Mouse (Mus musculus) monocyte, adult 2 months (primary cell): Measurements from ENCODE around the gene Prdm12.
"Not testable (repeated sequence)": the region's sequence is repeated elsewhere in the genome, so short reads cannot be mapped to it uniquely, and the experiment has no call there.

Experiments used
- DNase-seq, 2 experiments: peaks; one replicate each; pipeline ENCODE4 v3.0.0; 2022; ENCODE audit warnings: low spot score in 2 of 2, low read depth in 1 of 2

Prdm12 gene

DNA sequence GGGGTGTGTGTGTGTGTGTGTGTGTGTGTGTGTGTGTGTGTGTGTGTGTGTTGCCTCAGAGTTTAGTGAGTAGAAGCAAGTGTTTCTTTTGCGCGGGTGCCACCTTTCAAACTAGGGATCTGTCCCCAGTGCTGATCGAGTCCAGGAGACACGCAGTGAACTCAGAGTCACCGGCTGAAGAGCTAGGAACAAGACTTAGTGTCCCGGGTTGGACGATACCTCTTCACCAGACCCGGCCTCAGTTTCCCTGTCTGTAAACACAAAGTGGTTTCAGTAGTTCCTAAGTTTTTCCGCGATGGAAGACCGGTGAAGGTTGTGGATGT lies 1.6 kb downstream of the Prdm12 start:
- DNase-seq = no peak

DNA sequence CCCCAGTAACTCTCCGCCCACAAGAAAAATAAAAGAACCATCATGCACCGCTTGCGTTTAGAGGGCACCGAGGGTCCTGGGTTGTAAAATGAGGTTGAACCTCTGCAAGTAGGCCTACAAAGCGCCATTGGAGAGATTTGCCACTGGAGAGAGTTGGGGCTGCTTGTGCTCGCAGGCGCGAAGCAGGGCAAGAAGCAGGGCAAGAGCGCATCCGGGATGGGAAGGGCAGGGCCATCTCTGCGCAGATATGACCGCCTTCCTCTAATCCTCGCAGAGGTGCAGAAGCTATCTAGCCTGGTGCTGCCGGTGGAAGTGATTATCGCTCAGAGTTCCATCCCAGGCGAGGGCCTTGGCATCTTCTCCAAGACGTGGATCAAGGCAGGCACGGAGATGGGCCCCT lies 2.1 kb downstream of the Prdm12 start:
- DNase-seq = no peak

DNA sequence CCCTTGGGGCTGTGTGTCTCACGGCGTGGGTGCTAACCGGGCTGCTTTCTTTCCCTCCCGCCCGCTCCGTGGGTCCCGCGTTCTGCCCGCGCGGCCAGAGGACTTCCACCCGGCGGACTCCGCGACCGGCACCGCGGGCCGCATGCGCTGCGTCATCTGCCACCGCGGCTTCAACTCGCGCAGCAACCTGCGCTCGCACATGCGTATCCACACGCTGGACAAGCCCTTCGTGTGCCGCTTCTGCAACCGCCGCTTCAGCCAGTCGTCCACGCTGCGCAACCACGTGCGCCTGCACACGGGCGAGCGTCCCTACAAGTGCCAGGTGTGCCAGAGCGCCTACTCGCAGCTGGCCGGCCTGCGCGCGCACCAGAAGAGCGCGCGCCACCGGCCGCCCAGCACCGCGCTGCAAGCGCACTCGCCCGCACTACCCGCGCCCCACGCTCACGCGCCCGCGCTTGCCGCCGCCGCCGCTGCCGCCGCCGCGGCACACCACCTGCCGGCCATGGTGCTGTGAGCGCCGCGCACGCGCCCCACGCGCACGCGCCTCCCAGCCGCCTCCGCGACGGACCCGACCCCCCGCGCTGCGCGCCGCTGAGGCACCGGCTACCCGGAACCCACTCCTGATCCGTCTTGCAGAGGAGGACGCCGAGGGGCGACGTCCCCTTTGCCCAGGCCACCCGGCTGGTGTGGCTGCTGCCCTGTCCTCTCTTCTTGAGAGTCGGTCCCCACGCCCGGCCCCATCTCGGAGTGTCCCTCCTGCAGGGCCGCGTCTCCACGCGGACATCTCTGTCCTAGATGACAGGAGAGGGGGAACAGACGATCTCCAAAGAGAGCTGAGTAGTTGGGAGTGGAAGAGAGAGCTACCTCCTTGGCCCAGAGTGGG lies 14.4 kb downstream of the Prdm12 start:
- no peak for DNase-seq

DNA sequence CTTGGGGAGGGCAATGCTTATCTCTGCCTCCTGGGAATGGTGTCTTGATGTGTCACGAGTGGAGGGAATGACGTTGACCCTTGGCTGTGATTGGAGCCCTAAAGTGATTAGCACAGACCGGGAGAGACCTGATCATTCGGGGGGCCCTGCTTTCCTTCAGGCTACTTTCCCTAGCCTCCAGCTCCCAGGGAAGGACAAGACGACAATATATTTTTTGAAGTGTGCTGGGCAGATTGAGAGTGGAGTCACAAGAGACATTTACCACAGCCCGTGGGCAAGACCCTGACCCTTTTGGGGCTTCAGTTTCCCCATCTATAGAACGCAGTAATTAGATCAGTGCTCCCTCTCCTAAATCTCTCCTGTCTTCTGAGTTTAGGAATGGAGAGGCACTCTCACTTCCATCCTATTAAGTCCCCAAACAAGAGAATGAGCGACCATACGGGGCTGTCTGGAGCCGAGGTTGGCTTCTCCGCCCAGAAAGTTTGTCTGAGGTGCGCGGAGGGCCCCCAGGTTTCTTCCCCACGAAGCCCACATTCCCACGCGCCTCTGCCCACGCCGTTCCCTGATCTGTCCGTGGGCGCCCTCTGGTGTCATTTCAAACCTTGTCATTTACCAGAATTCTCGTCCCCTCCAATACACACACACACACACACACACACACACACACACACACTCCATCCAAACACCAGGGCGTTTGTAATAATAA lies 15.2 kb downstream of the Prdm12 start:
- no peak for DNase-seq

DNA sequence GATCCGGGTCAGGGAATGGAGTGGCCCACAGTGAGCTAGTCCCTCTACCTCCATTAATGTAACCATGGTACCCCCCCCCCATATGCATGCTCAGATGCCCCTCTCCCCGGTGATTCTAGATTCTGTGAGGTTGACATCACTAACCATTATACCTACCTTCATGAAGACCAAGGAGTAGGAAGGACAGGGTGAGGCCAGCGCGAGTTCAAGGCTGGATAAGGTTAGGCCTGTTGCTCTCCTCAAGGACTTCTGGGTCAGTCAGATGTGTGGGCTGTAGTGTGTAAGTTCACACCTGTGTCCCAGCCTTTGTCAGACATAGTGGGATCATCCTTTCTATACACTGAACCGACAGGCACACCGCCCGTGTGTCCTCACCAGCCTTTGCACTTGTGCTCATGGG lies 16.5 kb downstream of the Prdm12 start:
- DNase-seq = no peak

DNA sequence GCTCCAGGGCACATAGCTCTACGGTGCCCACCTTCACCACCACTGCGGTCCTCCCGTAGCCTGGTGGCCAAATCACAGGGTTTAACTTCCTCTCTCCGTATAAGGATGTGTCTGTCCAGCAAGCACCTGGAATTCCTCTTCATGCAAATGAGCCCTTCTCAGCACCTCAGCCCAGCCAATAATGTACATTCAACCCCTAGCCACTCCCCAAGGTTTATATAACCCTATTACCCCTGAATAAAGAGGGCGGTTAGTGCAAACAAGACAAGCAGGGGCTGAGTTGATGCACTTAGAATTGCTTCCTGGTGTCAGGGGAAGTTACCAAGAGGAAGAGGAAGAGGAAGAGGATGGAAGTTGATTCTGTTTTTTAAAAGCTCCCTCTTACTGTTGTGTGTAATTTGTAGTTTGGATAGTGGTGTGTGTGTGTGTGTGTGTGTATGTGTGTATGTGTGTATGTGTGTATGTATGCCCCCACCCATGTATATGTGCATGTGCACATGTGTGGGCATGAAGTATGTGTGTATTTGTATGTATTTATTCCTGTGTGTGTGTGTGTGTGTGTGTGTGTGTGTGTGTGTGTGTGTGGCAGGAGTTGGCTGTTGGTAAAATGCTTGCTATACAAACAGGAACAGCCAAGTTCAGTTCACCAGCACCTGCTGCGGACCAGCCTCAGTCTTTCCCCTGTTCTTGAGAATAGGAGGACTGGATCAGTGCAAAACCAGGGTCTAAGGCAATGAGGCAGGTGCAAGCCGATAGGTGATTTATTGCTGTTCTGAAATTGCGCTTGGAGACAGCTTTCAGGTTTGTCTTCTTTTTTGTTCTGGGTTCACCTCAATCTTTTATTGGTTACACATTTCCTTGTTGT lies 23.3 kb downstream of the Prdm12 start:
- no peak for DNase-seq

DNA sequence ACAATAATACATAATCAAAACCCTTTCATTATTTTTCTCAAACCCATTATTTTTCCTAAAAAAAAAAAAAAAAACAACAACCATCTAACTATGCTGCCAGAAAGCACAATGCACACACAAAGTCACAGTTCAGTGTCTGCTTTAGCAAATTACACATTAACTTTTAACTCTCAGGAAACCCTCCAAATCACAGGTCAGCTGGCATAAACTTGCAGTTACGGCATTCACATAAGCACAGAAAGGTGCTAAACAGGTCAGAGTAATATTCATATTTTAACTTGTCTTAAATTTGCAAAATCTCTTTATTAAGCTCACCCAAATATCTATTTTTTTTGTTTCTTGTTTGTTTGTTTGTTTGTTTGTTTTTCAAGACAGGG lies 24.0 kb downstream of the Prdm12 start:
- no peak for DNase-seq

DNA sequence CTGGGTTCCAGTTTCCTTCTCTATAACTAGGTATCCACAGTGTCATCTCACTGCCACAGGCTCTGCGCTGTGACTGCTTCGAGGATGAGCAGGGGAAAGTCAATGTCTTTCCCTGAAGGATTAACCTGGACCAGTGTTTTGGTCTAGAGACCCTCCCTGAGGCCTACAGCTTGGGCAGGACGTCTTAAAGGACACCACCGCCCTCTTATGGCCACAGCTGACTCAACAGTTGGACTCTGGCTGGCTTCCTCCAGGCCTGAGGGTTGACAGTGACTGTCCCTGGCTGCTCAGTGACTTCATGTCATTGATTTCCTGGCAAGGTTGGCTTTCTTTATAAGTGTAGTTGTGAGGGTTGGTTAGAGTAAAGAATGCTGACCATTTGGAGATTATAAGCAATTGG lies 27.5 kb downstream of the Prdm12 start:
- DNase-seq = no peak

DNA sequence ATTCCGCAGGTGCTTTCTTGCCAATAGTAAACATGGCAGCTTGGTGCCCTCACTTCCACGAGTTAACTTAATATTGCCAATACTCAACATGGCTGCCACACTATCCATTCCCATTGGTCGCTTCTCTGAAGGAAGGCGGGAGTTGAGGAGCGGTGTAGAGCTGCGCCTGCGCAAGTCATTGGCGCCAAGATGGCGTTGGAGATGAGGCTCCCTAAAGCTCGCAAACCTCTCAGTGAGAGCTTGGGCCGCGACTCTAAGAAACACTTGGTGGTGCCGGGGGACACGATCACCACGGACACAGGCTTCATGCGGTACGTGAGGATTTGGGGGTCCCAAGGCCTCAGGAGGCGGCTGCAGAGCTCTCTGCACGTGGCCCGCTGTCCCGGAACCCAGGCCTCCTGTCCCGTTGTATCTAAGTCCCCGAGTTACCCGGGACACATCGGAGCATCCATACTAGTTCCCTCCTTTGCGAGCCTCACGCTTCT lies 30.8 kb downstream of the Prdm12 start, which contains the start of gene Exosc2:
Gene Exosc2 (plus strand): TSS at position 165 of the 485 bp plus-strand sequence.
- DNase-seq = peak; percentile 77 to 82

DNA sequence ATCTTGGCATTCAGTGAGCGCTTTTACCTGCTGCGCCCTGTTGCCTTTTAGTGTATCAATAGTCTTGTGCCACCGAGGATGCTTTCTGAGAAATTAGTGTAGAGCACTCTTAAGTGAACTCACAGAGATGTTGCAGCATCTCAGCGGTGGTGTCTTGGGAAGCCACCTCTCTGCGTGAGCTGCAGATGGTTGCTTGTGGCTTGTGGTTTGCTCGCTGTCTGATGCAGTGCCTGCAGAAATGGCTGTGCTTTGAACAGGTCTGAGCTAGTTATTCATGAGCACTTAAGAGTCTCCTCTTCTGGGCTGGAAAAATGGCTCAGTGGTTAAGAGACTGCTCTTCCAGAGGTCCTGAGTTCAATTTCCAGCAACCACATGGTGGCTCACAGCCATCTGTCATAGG lies 38.8 kb downstream of the Prdm12 start:
- no peak for DNase-seq

DNA sequence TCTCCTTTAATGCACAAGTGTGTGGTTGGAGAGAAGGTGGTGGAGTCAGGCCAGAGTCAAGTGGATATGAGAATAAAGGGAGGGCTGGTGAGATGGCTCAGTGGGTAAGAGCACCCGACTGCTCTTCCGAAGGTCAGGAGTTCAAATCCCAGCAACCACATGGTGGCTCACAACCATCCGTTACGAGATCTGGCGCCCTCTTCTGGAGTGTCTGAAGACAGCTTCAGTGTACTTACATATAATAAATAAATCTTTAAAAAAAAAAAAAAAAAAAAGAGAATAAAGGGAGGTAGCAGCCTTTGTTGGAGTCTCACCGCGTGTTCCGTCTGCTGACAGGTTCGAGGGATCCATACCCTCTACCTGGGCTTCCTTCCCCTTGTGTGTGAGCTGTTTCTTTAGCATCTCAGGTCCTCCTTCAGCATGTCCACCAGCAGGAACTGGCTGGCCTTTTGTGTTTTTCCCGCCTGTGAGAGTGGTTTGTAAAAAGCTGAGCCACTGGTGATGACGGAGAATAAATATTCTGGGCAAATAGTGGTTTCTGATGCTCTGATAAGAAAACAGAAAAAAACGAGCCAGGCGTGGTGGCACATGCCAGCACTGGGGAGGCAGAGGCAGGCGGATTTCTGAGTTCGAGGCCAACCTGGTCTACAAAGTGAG lies 41.3 kb downstream of the Prdm12 start:
- not testable (repeated sequence) for DNase-seq

DNA sequence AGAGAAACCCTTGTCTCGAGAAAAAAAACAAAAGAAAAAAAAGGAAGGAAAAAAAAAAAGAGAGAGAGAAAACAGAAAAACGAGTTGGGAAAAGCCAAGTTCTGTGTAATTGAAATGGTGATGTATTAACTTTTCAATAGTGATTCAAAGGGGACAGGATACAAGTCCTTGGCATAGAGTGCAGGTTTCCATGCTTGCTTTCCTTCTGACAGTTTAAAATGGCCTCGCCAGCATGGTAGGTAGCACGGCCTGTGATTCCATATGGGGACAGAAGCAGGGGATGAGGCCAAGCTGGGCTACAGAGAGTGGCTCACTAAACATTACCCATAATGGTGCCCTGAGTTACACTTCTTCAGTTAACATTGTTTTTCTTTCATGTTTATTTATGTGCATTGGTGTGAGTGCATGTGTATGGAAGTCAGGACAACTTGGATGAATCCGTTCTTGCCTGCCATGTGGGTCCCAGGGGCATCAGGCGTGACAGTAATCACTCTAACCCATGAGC lies 41.9 kb downstream of the Prdm12 start:
- DNase-seq = no peak

DNA sequence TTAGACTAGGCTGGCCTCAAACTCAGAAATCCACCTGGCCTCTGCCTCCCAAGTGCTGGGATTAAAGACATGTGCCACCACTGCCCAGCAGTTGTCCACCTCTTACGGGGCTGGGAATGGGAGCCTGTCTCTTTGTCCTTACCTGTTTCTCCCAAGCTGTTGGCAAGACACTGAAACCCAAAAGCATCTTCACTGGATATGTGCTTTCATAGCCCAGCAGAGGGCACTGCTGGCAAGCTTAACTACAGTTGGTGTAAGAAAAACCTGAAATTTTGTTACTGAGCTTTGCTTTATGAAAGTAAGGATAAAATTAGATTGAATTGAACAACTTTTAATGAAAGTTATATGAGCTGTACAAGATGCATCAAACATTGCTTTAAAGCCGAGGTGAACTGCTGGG lies 43.8 kb downstream of the Prdm12 start:
- DNase-seq = no peak

DNA sequence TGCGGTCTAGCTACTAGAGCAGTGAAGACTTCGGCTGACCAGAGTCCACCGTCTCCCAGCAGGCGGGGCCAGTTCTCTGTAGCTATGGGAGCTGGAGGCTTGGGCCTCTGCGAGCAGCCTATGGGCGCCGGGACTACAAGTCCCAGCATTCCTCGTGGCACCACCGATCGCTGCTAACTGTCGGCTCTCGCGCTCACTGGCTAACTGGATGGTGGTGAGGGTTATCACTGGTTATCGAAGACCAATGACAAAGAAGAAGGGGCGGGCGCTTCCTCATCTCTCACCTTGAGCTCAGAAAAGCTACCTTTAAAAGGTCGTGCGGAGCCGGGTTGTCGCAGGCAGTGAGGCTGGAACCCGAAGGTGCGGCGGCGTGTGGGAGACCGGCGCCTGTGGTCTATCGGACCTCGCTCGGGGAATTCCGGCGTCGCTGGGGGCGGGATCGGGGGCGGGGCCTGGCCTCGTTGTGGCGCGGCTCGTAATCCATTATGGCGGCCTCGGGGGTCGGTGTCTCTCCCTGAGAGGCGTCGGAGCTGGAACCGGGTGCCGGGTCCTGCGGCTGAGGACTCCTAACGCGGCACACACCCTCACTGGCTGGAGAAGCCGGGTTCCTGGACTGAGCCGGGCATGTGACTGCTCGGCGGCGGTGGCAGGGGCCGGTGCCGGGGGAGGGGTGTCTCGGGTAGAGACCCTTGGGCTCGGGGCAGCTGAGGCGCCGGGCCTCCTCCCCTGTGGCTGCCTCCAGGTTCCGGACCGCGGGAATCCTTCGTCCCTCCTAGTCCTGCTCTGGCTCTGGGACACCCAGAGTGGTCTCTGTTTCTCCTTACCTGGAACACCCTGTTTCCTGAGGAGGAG lies 48.5 kb downstream of the Prdm12 start, which contains the start of gene Abl1:
Gene Abl1 (plus strand): TSS at position 303 of the 852 bp plus-strand sequence.
- DNase-seq = peak; percentile 86 to 87

DNA sequence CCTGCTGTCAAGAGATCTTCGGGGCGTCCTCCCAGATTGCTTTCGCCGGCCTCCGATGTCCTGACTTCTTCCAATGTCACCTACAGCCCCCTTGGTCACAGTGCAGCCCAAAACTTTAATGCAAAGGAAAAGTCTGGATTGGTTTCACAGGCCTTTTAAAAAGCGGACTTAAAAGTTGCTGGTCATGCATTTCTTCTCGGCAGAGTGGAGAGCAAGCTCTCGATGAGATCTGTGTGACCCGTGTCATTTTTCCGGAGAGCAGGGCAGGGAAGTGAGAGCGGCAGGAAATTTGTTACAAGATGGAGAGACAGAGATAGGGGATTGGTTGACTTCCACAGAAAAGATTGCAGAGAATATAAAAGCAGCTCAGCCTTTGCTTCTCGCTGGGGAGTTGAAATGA lies 49.2 kb downstream of the Prdm12 start:
- DNase-seq = no peak

DNA sequence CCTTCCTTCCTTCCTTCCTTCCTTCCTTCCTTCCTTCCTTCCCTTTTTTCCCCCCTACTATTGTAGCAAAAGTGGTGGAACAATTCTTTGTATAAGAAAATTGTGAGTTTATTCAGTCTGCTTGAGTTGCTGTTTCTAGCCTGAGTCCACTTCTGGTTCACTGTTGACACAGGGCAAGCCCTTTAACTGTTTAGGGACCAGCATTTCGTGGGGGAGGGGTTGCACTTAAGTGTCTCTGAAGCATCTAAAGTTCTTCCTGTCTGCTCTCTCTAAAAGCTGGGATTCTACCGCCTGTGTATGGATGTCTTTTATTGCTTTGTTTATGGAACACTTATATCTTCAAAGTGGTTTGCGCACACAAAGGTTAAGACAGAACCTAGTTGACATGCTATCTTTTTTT lies 50.2 kb downstream of the Prdm12 start:
- DNase-seq = no peak

DNA sequence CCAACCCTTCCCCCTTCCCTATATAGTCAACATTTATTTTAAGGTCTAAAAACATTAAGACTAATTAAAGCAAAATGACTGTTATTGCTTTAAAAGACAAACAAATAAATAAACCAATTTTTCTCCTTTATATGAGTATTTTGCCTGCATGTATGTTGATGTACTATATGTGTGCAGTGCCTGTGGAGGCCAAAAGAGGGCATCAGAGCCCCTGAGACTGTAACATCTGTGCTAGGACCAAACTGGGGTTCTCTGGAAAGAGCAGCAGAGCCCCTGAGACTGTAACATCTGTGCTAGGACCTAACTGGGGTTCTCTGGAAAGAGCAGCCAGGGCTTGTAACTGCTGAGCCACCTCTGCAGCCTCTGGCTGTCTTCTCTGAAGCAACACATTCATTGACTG lies 58.4 kb downstream of the Prdm12 start:
- DNase-seq = no peak

DNA sequence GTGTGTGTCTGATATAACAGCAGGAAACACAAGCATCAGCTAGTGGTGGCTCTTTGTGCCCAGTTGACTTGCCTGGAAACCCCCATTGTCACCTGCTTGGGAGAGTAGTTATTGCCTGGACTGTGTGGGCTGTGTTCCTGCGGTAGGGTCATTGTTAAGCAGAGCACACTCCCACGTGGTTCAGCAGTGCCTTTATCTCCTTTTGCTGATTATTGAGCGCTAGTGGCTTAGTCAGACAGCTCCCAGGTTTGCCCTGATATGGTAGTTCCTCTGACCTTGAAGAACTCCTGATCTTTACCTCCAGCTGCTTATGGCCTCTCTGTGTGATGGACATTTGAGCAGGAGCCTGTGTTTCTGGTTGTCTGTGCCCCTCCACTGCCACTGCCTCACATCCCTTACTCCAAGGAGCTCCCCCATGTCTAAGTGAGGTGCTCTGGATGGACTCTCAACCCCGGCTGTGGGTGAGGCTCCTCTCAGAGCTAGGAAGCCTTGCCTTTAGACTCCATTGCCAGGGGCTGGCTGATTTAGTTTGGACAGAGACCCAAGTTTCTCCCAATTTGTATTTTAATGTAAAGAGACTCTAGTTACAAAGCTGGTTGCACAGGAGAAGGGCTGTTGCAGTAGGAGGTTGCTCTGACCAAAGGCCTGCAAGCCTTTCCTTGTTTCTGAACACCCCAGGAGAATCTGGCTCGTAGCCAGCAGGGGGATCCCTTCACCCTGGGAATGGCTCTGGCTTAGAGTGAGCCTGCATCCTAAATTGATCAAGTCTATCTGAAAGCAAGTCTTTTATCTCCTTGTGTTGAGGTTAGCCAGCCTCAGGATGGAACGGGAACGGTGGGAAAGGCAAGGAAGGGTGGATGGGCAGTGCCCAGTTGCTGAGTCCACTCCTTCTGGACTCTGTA lies 61.0 kb downstream of the Prdm12 start:
- no peak for DNase-seq

DNA sequence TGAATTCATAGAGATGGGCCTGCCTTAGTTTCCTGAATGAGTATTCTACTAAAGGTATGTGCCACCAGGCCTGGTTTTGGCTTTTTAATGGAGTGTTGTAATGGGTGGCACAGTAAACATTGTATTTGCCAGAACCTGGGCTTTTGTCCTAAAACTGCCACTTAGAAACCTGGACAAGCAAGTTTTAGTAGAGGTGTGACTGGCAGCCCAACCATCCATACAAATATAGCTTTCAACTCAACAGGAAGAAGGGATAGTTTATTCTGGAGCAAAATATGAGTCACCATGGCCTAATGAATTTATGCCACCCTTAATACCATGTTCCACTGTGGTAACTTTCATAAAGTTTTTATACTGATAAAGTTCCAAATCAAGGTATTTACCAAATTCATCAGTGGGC lies 63.4 kb downstream of the Prdm12 start:
- no peak for DNase-seq
